Mouse (Mus musculus) megakaryocyte, embryonic 14.5 days (primary cell): ENCODE results near the gene Prkcz.

Experiments used
- FLI1 ChIP-seq: IDR thresholded peaks from 2 replicates; pipeline ENCODE4 v1.6.1; 2012; ENCODE audit warnings: low read length, inconsistent platforms, mixed read lengths
- GATA1 ChIP-seq: IDR thresholded peaks from 3 replicates; pipeline ENCODE4 v1.6.1; 2012; ENCODE audit warnings: mixed read lengths, low read length, inconsistent platforms, borderline replicate concordance

GRCm38 (mm10) chr4:155281227-155281626 is 79.9 kb downstream of the Prkcz start:
- TF ChIP-seq GATA1 (no peak), FLI1 (no peak)
